Mouse (Mus musculus): Measurements from ENCODE around the gene Ablim2. TPM values are rescaled to one million over a fixed set of nuclear protein-coding genes. Genes with fewer than 3 reads are reported as not detected.

Ablim2 gene
- polyA plus RNA-seq, 1 experiment = 3.4 TPM

DNA sequence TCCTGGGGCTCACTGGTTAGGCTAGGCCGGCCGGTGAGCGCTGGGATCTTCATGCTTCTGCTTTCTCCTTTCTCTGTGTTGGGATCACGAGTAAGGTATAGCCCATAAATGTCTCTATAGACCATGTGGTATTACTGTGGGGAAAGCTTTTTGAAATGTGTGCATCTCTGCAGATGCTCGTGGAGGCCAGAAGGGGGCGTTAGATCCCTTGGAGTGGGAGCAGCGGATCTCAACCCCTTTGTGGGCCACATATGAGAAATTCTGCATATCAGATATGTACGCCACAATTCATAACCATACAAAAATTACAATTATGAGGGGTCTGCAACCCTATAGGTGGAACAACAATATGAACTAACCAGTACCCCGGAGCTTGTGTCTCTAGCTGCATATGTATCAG, 131.3 kb downstream of the Ablim2 start:
- TF ChIP-seq POLR2A (IDR thresholded peaks at IDR 0.05; ENCODE audit: borderline replicate concordance, low read depth, low read length) (no peak), CTCF (IDR thresholded peaks at IDR 0.05; ENCODE audit: low read depth, low read length) (peak; percentile 32; the same call in 1 of the 2 replicates)

DNA sequence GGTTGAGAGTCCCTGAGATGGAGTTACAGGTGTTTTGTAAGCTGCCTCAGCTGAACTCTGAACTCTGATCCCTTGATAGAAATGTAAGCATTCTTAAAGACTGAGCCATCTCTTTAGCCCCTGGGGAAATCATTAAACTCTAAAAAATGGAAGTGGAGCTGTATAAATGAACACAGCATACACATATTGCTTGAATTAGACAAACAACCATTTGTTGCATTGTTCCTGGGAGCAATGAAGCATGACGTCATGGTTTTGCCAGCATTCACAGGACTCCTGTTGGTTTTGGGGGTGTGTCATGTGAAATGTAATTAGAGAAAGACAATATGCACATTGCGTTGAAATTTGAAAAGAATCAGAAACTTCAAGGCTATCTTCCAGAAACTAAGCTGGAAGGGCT, 132.0 kb downstream of the Ablim2 start:
- Histone ChIP-seq H3K4me1 (ENCODE audit: control insufficient read depth, insufficient read depth, low read length) (peaks cover 3% of the 10 kb centered on the region; the same call in 1 of the 2 replicates), H3K4me3 (ENCODE audit: insufficient read depth, low read length) (no peak overlapping the region), H3K27ac (ENCODE audit: insufficient read depth, low read depth, low read length) (no peak overlapping the region)
- TF ChIP-seq POLR2A (IDR thresholded peaks at IDR 0.05; ENCODE audit: borderline replicate concordance, low read depth, low read length) (no peak), CTCF (IDR thresholded peaks at IDR 0.05; ENCODE audit: low read depth, low read length) (no peak)

More for the DNA sequence above, 131.3 kb downstream of the Ablim2 start:
- H3K4me3 ChIP-seq (ENCODE audit: insufficient read depth, low read length) = no peak overlapping the region
- no peak overlapping the region for H3K27ac ChIP-seq (ENCODE audit: insufficient read depth, low read depth, low read length)
- peaks cover 3% of the 10 kb centered on the region; the same call in 1 of the 2 replicates for H3K4me1 ChIP-seq (ENCODE audit: control insufficient read depth, insufficient read depth, low read length)

DNA sequence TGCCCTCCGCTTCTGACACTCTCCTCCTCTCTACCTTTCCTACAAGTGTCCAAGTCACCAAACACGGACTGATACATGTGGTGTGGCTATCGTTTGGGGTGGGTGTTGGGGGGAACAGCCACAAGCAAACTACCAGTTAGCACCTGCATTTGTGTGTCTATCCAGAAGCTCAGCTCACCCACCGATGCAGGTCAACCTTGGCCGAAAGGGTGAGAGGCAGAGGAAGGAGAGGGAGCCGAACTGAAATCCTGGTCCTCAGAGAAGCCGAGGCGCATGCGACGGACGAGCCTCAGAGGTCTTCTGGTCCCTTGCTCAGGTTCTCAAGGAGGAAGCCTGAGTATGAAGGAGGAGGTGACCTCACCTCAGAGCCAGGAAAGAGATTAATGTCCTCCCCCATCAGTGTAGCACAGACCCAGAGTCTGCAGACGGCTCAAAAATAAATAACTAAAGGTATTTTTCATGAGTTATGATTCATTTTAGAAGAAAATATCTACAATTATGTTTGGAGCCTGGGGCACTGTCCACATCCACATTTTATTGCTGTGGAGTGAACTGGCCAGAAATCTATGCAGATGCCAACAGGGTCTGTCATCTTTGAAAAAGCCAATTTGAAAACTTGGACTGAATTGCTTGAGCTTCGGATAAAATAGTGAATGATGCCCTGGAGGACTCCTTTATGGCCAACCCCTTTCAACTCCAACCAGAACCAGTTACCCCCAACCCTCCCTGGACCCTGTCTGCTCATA, 133.5 kb downstream of the Ablim2 start:
- Histone ChIP-seq H3K4me3 (ENCODE audit: insufficient read depth, low read length) (no peak overlapping the region), H3K27ac (ENCODE audit: insufficient read depth, low read depth, low read length) (no peak overlapping the region), H3K4me1 (ENCODE audit: control insufficient read depth, insufficient read depth, low read length) (peaks cover 3% of the 10 kb centered on the region; the same call in 1 of the 2 replicates)
- TF ChIP-seq POLR2A (IDR thresholded peaks at IDR 0.05; ENCODE audit: borderline replicate concordance, low read depth, low read length) (no peak), CTCF (IDR thresholded peaks at IDR 0.05; ENCODE audit: low read depth, low read length) (no peak)

DNA sequence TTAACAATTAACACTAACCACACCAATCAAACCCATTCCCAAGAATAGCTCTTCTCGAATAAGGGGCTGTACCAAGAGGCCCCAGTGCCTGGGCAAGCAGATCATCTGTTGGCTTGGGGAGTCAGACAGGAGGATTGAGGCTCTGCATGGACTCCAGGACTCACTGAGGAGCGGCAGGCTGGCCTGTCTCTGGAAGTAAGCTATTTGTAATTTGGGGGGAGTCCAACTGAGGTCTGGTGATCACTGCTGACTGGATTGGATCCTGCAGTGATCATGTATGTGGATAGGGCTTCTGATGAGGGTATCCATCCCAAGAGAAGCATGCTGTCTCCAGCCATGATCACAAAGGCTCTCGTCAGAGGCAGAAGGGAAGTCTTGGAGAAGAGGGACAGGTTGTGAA, 134.7 kb downstream of the Ablim2 start:
- H3K4me3 ChIP-seq (ENCODE audit: insufficient read depth, low read length) = no peak overlapping the region
- TF ChIP-seq CTCF (IDR thresholded peaks at IDR 0.05; ENCODE audit: low read depth, low read length) (no peak), POLR2A (IDR thresholded peaks at IDR 0.05; ENCODE audit: borderline replicate concordance, low read depth, low read length) (no peak)
- peaks cover 3% of the 10 kb centered on the region; the same call in 1 of the 2 replicates for H3K4me1 ChIP-seq (ENCODE audit: control insufficient read depth, insufficient read depth, low read length)
- H3K27ac ChIP-seq (ENCODE audit: insufficient read depth, low read depth, low read length) = no peak overlapping the region

DNA sequence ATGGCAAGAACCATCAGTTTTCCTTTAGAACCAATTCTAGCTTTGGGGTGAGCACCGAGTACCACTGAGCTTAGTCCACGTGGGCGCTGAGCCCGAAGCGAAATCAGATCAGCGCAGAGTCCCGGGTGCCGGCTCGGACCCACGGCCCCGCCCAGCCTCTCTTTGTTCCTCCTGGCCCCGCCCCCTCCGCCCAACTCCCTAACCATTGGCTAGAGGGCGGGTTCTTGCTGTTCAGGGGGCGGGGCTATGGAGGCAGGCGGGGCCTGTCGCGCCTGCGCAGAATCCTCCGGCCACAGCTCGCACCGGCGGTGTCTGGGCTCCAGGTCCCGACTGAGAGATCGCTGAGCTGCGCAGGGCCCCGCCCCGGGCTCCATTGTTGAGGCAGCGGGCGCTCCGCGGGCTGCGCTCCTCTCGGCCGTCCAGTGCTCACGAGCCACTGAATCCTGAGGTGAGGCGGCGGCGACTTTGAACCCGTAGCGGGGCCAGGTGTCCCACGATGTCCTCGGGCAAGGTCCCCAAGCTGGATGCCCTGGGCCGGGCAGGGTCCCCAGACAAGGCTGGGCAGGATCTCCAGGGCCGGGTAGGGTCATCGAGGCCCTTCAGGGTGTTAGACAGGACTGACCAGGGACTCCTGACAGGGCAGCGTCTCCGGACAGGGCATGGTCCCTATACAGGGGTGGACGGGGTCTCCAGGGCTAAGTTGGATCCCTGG, 135.6 kb downstream of the Ablim2 start, which contains the start of gene Afap1:
Gene Afap1 (plus strand): TSS at position 227 of the 712 bp plus-strand sequence.
- Histone ChIP-seq H3K4me3 (ENCODE audit: insufficient read depth, low read length) (peak within 1 kb of the TSS; percentile 49), H3K27ac (ENCODE audit: insufficient read depth, low read depth, low read length) (no peak within 1 kb of the TSS), H3K4me1 (ENCODE audit: control insufficient read depth, insufficient read depth, low read length) (peaks cover 3% of the 10 kb centered on the region; the same call in 1 of the 2 replicates)
- TF ChIP-seq POLR2A (IDR thresholded peaks at IDR 0.05; ENCODE audit: borderline replicate concordance, low read depth, low read length) (no peak), CTCF (IDR thresholded peaks at IDR 0.05; ENCODE audit: low read depth, low read length) (no peak)

DNA sequence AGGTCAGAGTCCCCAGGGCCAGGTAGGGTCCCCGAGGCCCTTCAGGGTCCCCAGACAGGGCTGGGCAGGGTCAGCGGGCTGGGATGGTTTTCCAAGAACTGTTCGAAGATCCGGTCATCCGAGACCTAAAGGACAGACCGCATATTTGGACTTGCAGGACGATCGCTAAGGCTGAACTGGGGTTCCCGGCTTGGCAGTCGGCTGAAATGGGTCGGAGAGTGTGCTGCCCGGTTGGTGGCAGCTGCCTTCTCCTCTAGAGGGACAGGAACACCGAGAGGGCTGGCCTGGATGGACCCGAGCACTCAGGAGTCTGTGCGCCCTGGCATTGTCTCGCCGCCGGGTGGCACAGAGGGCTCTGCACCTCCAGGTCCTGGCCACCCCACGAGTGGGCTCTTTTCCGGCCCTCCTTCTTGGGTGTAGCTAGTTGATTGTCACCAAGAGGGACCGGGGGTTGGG, 136.2 kb downstream of the Ablim2 start:
- Histone ChIP-seq H3K4me1 (ENCODE audit: control insufficient read depth, insufficient read depth, low read length) (peaks cover 3% of the 10 kb centered on the region; the same call in 1 of the 2 replicates), H3K4me3 (ENCODE audit: insufficient read depth, low read length) (peak overlapping the region; percentile 49; the same call in 1 of the 2 replicates), H3K27ac (ENCODE audit: insufficient read depth, low read depth, low read length) (no peak overlapping the region)
- TF ChIP-seq CTCF (IDR thresholded peaks at IDR 0.05; ENCODE audit: low read depth, low read length) = no peak

DNA sequence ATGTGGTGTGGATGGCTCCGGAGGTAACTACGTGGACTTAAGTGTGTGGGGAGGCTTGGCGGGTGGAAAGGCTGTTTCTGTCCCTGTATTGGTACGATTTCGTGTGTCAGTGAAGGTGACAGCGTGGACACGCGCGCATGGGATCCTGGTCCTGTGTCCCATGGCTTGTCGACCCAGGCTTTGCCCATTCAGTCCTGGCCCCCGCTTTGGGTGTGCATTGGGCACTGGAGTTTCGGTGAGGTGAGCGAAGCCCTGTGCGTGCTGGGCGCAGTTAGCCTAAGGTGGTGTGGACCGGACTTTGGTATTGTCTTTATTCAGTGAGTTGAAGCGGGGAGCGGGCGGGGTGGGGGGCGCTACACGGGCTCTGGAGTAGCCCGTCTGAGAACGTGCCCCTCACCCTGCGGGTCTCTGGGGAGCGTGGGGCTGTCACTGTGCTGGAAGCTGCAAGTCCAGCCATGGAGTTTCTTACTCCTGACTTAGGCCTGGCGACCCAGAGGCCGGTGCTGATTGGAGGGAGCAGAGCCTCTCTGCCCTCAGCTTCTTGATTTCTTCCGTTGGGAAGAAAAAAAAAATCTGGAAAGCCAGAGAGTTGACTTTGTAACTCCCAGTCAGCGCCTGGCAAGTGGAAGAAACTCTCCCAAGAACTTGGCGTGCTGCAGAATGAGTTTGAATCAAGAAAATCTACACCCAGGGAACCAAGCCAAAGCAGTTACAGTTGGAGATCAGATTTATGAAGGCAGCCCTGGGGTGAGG, 136.8 kb downstream of the Ablim2 start:
- TF ChIP-seq POLR2A (IDR thresholded peaks at IDR 0.05; ENCODE audit: borderline replicate concordance, low read depth, low read length) (no peak), CTCF (IDR thresholded peaks at IDR 0.05; ENCODE audit: low read depth, low read length) (no peak)
- peaks cover 3% of the 10 kb centered on the region; the same call in 1 of the 2 replicates for H3K4me1 ChIP-seq (ENCODE audit: control insufficient read depth, insufficient read depth, low read length)
- no peak overlapping the region for H3K4me3 ChIP-seq (ENCODE audit: insufficient read depth, low read length)
- H3K27ac ChIP-seq (ENCODE audit: insufficient read depth, low read depth, low read length) = no peak overlapping the region

DNA sequence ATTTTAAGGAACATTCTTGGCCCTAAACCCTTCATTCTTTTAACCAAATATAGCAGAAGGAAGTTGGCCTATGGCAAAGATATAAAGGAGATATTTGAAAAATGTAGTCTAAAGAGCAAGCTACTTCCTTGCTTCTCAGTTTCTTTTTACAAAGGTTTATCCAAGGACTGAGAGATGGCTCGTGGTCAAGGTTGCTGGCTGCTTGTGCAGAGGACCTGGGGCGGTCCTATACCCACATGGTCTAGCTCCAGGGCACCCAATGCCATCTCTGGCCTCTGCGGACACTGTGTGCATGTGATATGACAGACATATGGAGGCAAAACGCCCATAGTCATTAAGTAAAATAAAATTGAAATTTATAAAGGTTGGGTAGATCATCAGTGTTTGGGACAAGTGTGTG, 138.2 kb downstream of the Ablim2 start:
- Histone ChIP-seq H3K27ac (ENCODE audit: insufficient read depth, low read depth, low read length) (no peak overlapping the region), H3K4me1 (ENCODE audit: control insufficient read depth, insufficient read depth, low read length) (peaks cover 3% of the 10 kb centered on the region; the same call in 1 of the 2 replicates), H3K4me3 (ENCODE audit: insufficient read depth, low read length) (no peak overlapping the region)
- TF ChIP-seq POLR2A (IDR thresholded peaks at IDR 0.05; ENCODE audit: borderline replicate concordance, low read depth, low read length) (no peak), CTCF (IDR thresholded peaks at IDR 0.05; ENCODE audit: low read depth, low read length) (no peak)

DNA sequence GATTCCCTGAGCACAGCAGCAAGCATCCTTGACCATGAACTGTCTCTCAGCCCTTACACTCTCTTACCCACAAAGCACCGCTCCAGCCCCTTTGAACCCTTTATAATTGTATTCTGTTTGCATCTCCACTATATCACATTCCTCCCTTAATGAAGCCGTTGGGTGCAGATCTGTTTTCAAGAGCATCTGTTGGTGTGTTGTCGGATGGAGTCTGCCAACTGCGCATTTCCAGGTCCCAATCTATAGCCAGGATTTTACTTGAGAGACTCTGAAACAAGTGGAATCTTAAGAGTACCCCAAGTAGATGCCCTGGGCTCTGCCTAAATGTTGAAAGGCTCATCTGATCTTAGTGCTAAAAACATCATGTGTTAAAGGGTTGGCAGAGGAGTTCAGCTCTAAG, 138.9 kb downstream of the Ablim2 start:
- H3K4me3 ChIP-seq (ENCODE audit: insufficient read depth, low read length) = no peak overlapping the region
- no peak overlapping the region for H3K27ac ChIP-seq (ENCODE audit: insufficient read depth, low read depth, low read length)
- TF ChIP-seq CTCF (IDR thresholded peaks at IDR 0.05; ENCODE audit: low read depth, low read length) = no peak
- no peak for TF ChIP-seq POLR2A (IDR thresholded peaks at IDR 0.05; ENCODE audit: borderline replicate concordance, low read depth, low read length)
- H3K4me1 ChIP-seq (ENCODE audit: control insufficient read depth, insufficient read depth, low read length) = peaks cover 3% of the 10 kb centered on the region; the same call in 1 of the 2 replicates
